Mouse (Mus musculus) testis, adult 2 months (tissue): Measurements from ENCODE around the gene Mettl1.
"Not testable (repeated sequence)": the region's sequence is repeated elsewhere in the genome, so short reads cannot be mapped to it uniquely, and the experiment has no call there.

Experiments used
- CTCF ChIP-seq: fragments of 200-500 bp; IDR thresholded peaks from 2 replicates; pipeline ENCODE4 v1.5.1; 2012; ENCODE audit warnings: low read depth, mild to moderate bottlenecking, inconsistent platforms, low read length, moderate library complexity; ENCODE audit not compliant: control insufficient read depth, insufficient read depth, insufficient replicate concordance
- POLR2A ChIP-seq: fragments of 200-500 bp; IDR thresholded peaks from 2 replicates; pipeline ENCODE4 v1.6.1; 2012; ENCODE audit warnings: low read depth, mild to moderate bottlenecking, inconsistent platforms, low read length, moderate library complexity; ENCODE audit not compliant: control insufficient read depth

DNA sequence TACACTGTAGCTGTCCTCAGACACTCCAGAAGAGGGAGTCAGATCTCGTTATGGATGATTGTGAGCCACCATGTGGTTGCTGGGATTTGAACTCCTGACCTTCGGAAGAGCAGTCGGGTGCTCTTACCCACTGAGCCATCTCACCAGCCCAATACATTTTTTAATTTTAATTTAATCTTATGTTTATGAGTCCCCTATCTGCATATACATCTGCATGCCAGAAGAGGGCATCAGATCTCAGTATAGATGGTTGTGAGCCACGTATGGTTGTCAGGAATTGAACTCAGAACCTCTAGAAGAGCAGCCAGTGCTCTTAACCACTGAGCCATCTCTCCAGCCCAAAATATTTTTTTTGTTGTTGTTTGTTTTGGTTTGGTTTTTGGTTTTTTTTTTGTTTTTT is 31.1 kb downstream of the Mettl1 start:
- not testable (repeated sequence) for TF ChIP-seq CTCF, POLR2A
